Mouse (Mus musculus): ENCODE results near the gene Tbc1d2b.

Tbc1d2b gene

DNA sequence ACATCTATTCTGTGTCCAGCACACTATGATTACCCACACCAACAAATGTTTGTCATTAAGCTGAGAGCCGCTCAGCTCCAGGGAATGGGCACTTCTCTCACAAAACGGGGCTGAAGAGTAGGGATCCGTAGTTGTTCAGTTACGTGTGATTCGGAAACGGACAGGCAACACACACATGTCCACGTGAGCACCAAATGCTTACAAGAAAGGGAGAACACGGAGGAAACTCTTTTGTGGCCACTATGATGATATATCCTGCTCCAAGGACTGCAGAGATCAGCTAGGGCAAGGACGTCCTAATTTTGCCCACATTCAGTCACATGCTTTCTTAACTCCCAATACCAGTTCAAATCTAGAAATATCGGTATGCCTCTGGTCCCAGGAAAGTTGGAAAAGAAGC, 4.5 kb downstream of the Tbc1d2b start:
- in situ Hi-C loops (cut with MboI, MseI), result loop anchor here (25.0 kb wide), 1 partner anchor 1054 kb away; the partner anchor contains the start of gene Mthfs

DNA sequence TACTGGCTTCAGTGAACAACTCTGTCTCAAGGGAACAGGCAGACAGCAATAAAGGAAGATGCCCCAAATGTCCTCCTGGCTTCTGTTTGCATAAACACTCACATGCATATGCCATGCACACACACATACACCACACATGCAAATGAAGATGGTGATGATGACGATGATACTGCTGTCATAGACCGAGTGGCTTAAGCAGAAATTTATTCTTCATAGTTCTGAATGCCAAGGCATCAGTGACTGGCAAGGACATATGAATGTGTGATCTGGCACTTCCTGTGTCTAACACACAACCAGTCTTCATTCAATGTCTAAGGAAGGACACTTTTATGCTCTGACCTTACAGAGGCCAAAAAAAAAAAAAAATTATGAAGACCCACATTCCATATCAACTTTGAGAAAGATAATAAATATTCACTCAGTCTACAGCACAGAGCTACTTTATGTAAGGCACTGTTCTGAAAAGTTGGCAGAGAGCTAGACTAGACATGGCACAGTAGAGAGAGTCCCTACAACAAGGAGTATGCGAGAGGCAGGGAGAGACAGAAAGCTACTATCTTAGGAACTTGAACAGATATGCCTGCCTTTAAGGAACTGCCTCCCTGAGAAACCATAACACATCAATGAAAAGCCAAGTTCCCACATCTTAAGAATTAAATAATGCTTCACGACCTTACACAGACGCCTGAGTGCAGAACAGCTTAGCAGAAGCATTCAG, 5.1 kb downstream of the Tbc1d2b start:
- in situ Hi-C loops (cut with MboI, MseI), result loop anchor here (25.0 kb wide), 1 partner anchor 1053 kb away; the partner anchor contains the start of gene Mthfs

DNA sequence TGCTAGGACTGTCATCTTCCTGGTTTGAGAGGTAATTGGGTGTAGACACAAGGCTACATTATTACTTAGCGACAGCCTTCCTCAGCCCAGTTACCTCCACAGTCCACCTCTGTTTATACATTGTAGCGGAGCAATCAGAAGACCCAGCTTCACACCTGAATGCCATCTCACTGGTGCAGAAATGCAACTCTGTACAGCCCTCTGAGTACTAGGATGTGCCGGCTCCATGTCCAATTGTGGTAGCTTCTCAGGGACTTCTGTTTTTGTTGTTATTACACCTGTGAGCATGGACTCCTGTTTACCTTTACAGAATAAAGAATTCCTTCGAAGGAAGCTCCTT, 7.3 kb downstream of the Tbc1d2b start:
- in situ Hi-C loops (cut with MboI, MseI), result loop anchor here (25.0 kb wide), 1 partner anchor 1051 kb away; the partner anchor contains the start of gene Mthfs

DNA sequence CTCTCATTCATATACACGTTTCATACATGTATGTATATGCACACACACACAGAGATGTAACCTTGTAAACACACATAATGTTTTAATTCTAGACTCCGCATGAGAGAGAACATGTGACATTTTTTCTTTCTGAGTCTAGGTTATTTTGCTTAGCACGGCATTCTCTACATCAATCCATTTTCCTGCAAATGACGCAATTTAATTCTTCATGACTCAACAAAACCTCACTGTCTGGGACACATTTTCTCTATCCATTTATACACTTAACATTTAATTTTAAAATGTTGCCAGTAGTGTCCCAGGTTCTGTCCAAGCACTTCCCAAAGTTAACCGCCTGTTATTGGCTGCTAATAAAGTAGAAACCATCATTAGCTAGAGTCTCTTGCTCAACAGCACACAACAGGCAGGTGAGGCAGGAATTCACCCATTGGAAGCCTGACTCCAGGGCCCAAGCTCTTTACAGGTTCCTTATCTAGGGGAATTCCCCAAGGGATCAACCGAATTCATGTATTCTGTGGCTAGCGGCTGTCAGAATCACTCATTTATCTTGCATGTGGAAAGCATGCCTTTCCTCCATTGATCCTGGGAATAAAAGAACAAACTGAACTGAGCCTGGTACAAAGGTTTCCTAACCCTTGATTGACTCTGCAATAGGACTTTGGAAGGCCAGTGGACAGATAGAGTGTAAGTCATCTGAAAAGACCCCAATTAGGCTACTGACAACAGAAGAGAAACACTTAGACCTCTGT, 7.8 kb downstream of the Tbc1d2b start:
- in situ Hi-C loops (cut with MboI, MseI), result loop anchor here (25.0 kb wide), 1 partner anchor 1050 kb away; the partner anchor contains the start of gene Mthfs

DNA sequence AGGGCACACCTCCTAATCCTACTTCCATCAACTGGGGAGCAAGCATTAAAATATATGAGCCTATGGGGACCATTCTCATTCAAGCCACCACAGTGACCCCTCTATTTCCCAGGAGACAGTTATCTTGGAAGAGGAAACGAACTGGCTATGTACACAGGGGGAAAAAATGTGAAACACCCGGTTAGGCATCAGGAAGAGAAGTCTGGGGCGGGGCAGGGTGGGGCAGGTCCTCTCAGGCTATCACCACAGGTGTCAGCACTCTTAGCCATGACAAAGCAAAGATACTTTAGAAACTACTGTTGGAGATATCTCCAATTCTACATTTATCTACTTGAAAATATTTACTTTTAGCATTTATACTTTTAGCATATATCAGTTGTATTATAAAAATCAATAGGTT, 8.5 kb downstream of the Tbc1d2b start:
- in situ Hi-C loops (cut with MboI, MseI), result loop anchor here (25.0 kb wide), 1 partner anchor 1050 kb away; the partner anchor contains the start of gene Mthfs

DNA sequence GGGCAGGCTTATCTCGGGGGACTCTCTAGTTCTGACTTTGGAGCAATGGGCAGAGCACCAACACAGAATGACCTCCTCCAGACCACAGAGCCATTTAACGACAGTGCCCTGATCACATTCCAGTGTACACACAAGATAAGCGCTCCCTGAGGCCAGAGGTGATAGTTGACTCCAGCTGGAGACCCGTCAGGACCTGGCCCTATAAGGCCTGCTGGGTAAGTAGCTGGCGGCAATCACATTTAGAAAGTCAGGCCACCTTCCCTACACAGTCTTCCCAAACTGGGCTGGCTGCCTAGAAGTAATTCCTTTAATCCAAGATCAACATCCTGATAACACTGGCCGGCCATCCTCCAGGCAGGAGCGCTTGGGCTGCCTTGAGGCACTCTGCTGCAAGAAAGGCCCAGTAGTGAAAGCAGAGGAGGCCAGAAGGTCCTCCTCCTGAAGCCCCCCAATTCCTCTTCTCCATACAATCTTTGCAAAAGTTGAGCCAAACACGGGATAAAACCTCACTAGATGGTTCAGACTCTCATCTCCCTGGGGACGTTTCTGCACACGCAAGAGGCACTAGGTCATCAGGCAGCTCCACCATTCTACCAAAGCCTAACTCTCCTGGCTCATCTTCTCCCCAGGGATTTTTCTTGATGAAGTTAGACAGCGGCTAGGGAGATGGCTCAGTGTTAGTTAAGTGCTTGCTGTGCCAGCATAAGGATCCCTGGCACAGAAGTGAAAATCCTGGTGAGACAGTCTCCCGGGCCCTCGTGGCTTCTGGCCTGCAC, 9.8 kb downstream of the Tbc1d2b start:
- in situ Hi-C loops (cut with MboI, MseI), result loop anchor here (25.0 kb wide), 1 partner anchor 1048 kb away; the partner anchor contains the start of gene Mthfs

DNA sequence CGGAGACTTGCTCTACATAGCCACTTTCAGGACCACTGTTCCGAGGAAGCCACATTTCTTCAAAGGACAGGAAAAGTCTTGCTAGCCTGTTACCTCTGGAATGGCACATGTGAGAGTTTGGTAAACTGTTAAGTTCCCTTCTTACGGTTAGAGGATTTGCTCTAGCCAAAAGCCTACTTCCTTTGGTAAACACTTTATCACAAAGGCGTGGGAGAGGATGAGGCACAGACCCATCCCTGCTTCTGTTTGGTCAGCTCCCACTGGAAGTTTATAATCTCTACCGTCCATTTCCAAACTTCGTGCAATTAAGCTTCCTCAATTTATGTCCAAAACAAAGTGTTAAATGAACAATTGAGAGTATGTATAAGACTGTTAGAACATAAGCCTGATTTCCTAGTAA, 10.5 kb downstream of the Tbc1d2b start:
- in situ Hi-C loops (cut with MboI, MseI), result loop anchor here (25.0 kb wide), 1 partner anchor 1048 kb away; the partner anchor contains the start of gene Mthfs

DNA sequence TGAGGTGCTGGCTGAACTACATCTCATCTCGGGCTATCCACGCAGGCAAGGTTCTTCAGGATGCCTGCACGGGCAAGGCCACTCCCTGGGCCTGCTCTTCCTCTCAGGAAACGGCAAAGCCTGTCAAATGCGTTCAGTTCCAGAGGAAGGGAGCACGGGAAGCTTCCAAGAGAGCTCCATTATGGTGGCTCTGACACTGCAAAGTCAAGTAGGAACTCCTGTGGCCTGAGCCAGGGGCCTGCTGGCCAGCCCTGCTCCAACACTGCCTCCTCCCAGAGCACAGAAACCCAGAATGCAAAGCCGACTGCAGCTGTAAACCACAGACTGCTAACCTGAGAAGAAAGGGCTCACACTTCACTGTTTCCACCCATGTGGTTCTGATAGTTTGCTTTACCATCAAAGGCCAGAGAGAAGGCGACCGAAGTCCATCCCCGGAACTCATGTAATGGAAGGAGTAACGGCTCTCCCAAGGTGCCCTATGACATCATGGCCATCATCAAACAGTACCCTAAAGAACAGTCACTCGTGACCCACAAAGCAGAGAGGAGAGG, 11.1 kb downstream of the Tbc1d2b start:
- in situ Hi-C loops (cut with MboI, MseI), result loop anchor here (25.0 kb wide), 1 partner anchor 1047 kb away; the partner anchor contains the start of gene Mthfs

DNA sequence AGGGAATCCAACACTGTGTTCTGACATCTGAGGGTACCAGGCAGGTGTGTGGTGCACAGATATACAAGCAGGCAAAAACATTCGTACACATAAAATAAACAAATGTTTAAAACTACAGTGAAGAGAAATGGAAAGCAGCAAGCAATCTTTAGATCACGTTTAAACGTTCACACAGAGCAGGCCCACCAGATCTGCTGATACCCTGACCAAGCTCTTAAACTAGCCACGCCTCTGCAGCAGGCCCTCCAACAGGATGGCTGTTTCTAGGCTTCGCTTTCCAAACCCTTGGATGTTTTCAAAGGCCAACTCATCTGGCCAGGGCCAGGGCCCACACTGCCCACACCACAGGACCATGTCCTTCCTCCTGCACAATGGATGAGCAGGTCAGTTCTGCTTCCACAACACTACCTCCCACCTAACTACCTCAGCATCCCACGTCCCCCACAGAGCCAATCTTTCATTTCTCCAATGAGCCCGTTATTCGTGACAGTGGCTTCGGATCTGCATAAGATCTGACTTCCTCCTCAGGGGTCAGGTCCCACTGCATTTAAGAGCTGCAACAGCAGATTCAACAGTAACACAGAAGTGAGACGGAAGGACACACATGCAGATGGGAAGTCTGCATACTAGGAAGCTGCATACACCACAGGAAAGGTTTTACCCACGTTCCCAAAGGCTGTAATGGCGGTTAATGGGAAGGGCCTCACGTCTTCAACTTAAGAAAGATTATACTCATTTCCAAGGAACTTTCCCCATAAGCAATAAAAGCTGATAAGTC, 12.7 kb downstream of the Tbc1d2b start:
- in situ Hi-C loops (cut with MboI, MseI), result loop anchor here (25.0 kb wide), 1 partner anchor 1046 kb away; the partner anchor contains the start of gene Mthfs

DNA sequence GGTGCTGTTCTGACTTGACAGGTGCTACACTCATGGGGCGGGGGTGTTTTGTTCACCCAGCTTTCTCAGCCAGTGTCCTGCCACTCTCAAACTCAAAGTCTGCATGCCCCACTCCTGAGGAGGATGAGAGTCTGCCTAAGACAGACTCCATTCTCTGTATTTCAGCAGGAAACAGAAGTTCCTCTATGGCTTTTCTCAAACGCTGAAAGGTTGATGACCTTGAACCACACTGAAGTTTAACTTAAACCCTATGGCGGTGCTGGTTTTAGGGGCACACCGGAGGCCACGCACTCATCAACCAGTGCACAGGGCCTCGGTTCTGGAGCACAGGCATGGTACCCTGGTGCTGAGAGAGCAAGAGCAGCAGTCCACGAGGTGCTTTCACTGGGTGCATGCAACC, 13.4 kb downstream of the Tbc1d2b start:
- in situ Hi-C loops (cut with MboI, MseI), result loop anchor here (25.0 kb wide), 1 partner anchor 1045 kb away; the partner anchor contains the start of gene Mthfs

DNA sequence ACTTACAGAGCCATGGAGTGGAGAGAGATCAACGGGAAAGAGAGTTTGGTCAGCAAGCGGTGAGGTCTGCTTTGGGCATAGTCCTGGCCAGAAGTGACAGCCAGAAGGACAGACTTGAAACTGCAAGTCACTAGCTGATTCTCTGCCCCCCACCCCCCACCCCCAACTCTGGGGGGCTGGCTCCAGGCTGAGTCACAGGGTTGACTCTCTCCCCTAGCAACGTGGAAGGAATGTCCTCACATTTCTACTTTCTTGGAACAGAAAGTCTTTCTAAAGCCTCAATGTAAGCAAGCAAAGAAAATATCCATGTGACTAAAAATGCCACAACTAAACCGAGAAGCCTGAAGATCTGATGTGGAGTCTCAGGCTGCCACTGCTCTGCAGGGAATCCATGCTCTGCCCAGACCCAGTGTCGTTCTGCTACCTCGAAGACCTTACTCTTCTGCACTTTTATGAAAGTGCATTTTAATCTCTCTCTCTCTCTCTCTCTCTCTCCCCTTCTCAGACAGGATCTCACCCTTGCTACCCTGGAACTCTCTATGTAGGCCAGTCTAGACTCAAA, 14.7 kb downstream of the Tbc1d2b start:
- in situ Hi-C loops (cut with MboI, MseI), result loop anchor here (25.0 kb wide), 1 partner anchor 1044 kb away; the partner anchor contains the start of gene Mthfs

DNA sequence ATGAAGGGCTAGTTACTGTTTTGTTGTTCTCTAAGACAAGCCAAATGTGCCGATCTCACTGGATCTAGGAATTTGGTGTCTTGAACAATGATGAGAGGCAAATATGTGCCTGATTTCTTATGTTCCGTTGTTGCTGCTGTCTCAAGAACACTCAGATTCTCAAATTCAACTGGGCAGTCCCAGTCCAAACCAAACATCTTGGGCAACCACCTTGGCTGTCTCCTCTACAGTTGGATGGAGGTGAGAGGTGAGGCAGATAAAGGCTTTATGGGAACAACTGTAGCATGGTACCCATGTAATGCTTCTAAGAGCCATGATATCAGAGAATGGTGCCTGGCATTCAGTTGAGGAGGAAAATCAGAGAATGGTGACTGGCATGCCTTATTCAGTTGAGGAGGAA, 17.4 kb downstream of the Tbc1d2b start:
- in situ Hi-C loops (cut with MboI, MseI), result loop anchor here (25.0 kb wide), 1 partner anchor 1041 kb away; the partner anchor contains the start of gene Mthfs

DNA sequence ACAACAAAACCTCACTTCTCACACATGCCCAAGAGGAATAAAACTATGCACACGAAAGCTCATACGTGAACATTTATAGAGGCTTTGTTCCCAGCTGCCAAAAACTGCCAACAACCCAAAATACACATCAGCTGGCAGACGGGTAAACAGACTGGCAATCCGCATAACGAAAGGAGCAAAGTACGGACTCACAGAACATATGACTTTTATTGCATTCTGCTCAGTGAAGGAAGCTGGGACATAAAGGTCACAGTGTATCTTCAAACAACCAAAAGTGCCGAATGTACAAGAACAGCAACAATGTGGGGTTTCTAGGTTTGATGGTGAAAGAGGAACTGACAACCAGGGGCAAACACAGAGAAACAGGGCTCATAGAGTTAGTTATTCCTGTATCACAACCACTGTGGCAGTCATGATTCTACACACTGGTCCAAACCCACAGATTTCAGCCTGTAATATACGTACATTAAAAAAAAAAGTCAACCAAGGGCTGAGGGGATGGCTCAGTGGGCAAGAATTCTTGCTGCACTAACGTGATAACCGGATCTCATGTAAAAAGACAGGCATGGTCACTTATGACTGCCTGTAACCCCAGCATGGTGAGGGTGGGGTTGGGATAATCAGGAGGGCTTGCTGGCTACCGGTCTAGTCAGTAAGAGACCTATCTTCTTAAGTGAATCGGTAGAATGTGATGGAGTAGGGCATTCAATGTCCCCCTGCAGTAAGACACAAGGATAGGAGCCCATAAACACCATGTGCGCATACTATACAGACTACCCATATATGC, 19.4 kb downstream of the Tbc1d2b start:
- in situ Hi-C loops (cut with MboI, MseI), result loop anchor here (25.0 kb wide), 1 partner anchor 1039 kb away; the partner anchor contains the start of gene Mthfs

DNA sequence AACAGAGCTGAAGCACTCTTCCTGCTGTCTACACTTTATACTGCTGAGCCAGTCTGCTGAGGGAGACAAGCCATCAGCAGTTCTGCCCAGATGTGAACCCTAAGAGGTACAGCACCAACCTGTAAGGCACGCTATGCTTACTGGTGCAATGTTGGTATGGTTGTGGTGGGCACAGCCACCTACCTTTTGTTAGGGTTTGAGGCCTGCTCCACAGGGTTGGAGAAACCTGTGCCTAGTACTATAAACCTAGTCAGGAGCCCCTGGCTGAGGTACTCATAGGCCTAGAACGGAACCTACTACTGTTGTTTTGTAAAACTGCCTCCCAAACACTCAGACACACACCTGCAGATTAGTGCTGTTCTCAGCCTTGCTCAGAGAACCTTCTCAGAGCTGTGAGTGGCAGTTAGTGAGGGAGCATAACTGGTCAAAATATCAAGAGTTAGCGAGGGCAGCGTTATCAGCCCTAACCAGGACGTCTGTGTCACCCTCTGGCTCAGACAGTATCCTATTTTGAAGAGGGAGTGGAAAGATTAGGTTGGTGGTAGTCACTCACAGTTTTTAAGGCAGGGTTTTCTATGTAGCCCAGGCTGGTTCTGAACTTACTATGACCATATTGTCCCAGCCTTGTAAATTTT, 20.3 kb downstream of the Tbc1d2b start:
- in situ Hi-C loops (cut with MboI, MseI), result loop anchor here (25.0 kb wide), 1 partner anchor 1038 kb away; the partner anchor contains the start of gene Mthfs

DNA sequence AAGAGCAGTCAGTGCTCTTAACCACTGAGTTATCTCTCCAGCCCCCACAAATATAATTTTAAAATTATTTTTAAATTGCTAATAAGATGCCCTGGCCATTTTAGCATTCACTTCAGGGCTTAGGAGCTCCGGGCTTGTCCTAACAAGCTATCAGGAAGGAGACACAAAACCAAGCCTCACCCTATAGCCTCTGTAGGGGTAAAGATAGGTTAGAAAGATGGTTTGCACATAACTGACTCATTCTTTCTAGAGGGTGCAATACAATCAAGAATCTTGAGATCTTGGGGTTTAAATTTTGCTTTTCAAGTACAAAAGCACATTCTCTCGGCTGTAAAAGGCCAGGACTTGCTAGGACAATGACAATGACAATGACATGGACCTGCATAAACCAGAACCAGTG, 21.6 kb downstream of the Tbc1d2b start:
- in situ Hi-C loops (cut with MboI, MseI), result no loop called here

DNA sequence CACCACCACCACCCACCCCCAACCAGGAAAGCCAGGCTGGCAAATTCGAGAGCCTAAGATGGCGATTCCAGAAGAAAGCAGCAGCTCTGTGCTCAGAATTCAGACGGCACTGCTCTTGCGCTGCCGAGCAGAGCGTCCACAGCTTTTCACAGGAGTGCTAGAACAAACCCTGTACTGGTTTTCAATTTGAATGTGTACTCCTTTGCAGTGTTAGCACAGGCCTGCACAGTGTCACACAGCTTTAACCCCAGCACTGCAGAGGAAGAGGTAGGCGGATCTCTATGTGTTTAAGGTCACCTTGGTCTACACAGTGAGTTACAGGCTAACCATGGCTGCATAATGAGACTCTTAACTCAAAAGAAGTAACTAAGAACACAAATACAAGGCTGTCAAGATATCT, 22.3 kb downstream of the Tbc1d2b start:
- in situ Hi-C loops (cut with MboI, MseI), result no loop called here

DNA sequence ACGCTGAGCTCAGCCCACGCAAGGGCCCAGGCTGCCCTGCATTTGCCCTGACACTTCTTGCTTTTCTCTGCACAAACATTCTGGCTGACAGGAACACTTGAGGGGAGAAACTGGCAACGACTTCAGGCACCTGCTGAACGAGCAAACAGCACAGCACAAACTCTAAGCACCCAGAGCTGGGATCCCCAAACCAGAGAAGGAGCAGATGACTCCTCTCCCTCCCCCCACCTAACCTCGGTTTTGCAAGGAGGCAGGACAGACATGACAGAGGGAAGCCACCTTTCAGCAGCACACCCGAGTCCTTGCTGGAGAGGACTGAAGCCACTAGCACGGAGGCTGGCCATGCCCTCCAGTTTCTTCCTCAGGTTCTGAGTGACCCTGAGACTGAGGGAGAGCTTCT, 23.3 kb downstream of the Tbc1d2b start:
- in situ Hi-C loops (cut with MboI, MseI), result no loop called here

DNA sequence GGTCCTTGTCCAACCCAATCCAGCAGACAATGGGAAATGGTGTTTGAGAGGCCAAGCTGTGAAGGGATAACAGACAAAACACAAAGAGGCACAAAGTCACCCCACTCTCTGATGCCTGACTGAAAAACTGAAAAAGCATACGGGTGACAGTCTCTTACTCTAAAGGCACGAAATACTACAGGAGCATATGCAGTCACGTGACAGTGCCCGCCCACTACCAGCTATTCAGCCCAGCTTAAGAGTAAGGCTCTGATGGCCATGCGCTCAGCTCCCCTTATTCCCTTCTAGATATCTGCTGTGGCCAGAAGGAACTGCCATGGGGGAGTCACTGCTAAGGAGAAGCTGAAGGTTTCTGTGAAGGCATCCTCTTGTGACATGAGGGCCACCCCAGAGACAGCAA, 24.8 kb downstream of the Tbc1d2b start:
- in situ Hi-C loops (cut with MboI, MseI), result no loop called here

DNA sequence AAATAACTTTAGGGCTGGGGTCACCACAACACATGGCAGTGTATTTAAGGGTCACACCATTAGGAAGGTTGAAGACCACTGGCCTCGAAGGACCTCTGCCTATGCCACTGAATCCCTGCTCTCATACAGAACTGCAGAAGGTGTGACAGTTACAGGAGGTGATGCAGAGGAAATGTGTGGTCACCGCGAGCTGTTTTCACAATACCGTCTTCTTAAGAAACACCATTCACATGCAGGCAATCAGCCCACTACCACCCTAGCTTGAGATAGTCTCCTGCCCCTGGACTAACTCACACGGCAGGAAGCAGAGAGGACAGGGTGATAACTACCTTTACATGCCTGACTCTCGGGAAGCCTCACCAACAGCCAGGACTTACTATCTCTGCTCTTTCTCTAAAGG, 25.4 kb downstream of the Tbc1d2b start:
- in situ Hi-C loops (cut with MboI, MseI), result no loop called here
